Mouse (Mus musculus) effector memory CD4-positive, alpha-beta T cell, adult 7 months (primary cell): ENCODE measurements around the gene Scyl1. TPM values are rescaled to one million over a fixed set of nuclear protein-coding genes. Genes with fewer than 3 reads are reported as not detected.

Experiments
- polyA plus RNA-seq: library from polyadenylated mRNA; unstranded; fragments of 100-300 nt; shearing (Covaris generic); gene quantifications from one replicate; pipeline ENCODE4 v1.2.1, GENCODE M21; 2017

Gene Scyl1
- 62.6 TPM for polyA plus RNA-seq

DNA sequence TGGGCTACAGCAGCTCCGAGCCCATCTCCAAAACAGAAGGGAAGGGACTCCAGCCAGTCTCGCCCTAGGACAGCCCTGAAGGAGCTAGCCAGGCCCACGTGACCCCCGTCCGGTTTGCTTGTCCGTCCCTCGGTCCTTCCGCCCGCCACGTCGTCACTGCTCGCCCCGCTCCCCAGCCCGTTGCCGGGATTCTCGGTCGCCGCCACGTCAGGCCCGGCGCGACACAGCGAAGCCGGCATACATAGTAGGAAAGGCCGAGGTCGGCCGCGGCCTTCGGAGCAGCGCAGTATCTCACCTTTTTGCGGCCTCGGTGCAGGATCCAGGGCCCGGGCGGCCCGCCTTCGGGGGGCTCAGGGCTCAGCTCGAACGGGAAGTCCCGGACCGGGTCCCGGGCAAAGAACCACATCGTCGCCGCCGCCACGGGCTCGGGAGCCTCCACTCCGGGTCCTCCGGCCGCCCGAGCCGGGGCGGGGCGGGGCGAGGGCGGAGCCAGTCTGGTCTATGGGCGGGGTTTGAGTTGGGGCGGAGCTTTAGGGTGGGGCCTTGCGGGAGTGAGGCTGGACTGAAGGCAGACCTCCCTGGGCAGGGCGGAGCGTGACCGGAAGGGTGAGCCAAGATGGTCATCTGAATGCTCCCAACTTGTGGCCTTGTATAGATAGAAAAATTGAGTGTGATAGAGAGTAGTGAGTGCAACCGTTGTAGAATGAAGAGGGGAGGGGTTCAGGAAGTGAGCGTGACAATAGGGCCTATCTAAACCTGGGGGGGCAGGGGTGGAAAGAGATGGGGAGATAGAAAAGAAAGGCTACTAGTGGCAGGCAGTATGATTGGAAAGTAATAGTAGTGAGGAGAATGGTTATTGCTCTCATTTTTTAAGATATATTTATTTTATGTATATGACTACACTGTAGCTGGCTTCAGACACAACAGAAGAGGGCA lies at the start of gene Scyl1:
Gene Scyl1 (minus strand): TSS at position 495 of the 936 bp plus-strand sequence.

DNA sequence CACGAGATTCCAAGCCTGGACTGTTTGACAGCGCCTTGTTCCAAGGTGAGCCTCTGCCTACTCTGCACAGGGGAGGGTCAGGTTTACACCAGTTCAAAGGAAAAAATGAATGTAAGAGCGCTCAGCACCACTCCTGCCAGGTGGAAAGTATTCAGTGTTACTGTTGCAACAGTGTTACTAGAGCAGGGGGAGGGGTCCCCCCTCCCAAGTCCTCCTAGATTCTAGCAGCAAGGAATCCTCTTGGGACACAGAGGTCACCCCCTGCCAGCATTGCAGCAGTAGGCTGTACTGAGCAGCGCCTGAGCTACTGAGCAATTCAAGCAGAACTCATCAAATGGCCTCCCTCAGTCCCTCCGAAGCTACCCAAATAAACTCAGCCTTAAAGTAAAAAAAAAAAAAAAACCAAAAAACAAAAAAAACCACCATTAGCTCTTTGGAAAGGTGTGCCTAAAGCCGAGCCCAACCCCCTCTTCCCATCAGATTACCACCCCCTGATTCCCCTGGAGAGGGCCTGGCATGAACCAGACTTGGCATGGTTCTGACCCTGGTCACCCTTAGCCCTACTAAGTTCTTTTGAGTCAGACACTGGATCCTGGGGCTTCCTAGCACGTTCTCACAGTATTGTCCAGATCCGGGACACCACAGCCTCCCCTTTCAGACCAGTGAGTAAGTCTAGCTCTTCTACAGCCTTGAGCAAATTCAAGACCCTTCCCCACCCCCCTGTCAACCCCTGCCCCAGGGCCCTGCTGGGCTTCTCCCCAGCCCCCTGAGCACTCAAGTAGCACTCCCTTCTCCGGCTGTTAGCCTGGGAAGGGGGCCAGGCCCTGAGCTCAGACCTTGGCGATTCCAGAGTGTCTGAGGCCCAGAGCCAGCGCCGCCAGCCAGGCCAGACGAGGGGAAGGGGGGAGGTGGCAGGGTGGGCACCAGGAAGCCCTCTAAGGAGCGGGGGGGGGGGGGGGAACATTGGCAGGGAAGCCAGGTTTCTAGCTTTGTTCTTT lies 30.6 kb downstream of the Scyl1 start, which contains the start of gene Ltbp3:
Gene Ltbp3 (plus strand): TSS at position 585 of the 998 bp plus-strand sequence.

DNA sequence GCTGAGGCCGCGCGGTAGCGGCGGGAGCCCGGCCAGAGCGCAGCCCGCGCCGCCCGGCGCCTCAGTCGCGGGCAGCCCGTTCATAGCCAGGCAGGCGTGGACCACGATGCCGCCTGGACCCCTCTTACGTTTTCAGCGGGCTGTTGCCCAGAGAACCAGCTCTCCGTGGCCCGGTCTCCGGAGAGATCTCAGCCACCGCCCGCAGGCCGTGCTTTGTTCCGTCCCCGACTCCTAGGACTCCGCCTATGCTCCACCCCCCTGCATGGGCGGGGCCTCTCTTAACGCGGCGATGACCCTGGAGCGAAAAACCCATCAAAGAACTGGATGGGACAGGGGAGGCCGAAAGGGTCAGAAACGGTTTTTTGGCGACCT lies 41.8 kb downstream of the Scyl1 start, which contains the start of gene Fam89b:
Gene Fam89b (minus strand): TSS at position 210 of the 372 bp plus-strand sequence.

DNA sequence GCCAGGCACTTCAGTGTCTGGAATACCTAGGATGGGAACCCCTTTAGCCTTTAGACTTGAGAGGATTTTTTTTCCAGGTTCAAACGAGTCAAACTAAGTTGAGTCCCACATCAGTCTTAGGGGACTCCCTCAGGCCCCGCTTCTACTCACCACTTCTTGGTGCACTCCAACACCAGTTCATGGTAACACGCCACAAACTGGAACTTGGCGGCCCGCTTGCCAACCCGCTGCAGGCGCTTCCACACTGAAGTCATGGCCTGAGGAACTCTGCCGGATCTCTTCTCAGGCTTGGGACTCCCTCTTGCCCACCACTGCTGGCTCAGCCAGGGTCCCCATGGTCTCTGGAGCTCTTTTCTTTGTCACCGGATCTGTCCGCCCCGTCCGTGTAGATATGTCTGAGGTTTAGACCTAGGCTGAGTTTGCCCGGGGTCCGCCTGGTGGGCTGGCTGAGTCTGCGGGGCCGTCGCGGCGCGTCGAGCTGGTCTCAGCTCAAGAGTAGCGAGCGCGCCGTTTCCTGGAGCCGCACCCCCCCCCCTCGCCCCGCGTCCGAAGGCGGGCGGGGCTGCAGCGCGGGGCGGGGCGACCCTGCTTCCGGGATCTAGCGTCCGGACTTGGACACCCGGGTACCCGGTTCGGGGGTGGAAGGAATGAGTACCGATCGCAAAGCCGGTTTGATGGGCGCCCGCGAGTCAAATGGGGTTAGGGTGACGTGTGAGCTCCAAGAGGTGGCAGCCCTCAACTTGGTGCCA lies 45.3 kb downstream of the Scyl1 start, which contains the start of gene Ehbp1l1:
Gene Ehbp1l1 (minus strand): TSS at position 551 of the 749 bp plus-strand sequence.

Other genes with a start within 250 kb of the Scyl1 start
- gene Ovol1, start 210.8 kb downstream of the Scyl1 start, polyA plus RNA-seq: 0.17 TPM
- 9.9 TPM for gene Ap5b1, start 203.4 kb downstream of the Scyl1 start, polyA plus RNA-seq
- 106 TPM for gene Rnaseh2c, start 169.5 kb downstream of the Scyl1 start, polyA plus RNA-seq
- gene Kat5, start 161.2 kb downstream of the Scyl1 start, polyA plus RNA-seq: 87.0 TPM
- gene Rela, start 133.9 kb downstream of the Scyl1 start, polyA plus RNA-seq: 333 TPM
- 216 TPM for gene Sipa1, start 107.7 kb downstream of the Scyl1 start, polyA plus RNA-seq
- gene Map3k11, start 82.7 kb downstream of the Scyl1 start, polyA plus RNA-seq: 60.9 TPM
- 38.2 TPM for gene Pcnx3, start 82.5 kb downstream of the Scyl1 start, polyA plus RNA-seq
- gene Kcnk7, start 67.1 kb downstream of the Scyl1 start, polyA plus RNA-seq: 5.8 TPM
- gene Ehbp1l1, start 45.1 kb downstream of the Scyl1 start, polyA plus RNA-seq: 53.7 TPM
- 83.2 TPM for gene Fam89b, start 41.8 kb downstream of the Scyl1 start, polyA plus RNA-seq
- gene Ltbp3, start 30.5 kb downstream of the Scyl1 start, polyA plus RNA-seq: 0.33 TPM
- 120 TPM for gene Frmd8, start 103.9 kb upstream of the Scyl1 start, polyA plus RNA-seq
- 21.1 TPM for gene Slc25a45, start 106.4 kb upstream of the Scyl1 start, polyA plus RNA-seq
- gene Tigd3, start 122.7 kb upstream of the Scyl1 start, polyA plus RNA-seq: 0.30 TPM
- 126 TPM for gene Dpf2, start 141.6 kb upstream of the Scyl1 start, polyA plus RNA-seq
- gene Cdc42ep2, start 153.4 kb upstream of the Scyl1 start, polyA plus RNA-seq: 0.29 TPM
- 35.9 TPM for gene Pola2, start 192.8 kb upstream of the Scyl1 start, polyA plus RNA-seq
- gene Slc22a20, start 214.7 kb upstream of the Scyl1 start, polyA plus RNA-seq: not detected
- 43.6 TPM for gene Capn1, start 244.5 kb upstream of the Scyl1 start, polyA plus RNA-seq